Mouse (Mus musculus): ENCODE data around the gene Rsph9.
A peak's percentile ranks its signal among the peaks of the same experiment; 100 is the strongest.

Gene Rsph9

DNA sequence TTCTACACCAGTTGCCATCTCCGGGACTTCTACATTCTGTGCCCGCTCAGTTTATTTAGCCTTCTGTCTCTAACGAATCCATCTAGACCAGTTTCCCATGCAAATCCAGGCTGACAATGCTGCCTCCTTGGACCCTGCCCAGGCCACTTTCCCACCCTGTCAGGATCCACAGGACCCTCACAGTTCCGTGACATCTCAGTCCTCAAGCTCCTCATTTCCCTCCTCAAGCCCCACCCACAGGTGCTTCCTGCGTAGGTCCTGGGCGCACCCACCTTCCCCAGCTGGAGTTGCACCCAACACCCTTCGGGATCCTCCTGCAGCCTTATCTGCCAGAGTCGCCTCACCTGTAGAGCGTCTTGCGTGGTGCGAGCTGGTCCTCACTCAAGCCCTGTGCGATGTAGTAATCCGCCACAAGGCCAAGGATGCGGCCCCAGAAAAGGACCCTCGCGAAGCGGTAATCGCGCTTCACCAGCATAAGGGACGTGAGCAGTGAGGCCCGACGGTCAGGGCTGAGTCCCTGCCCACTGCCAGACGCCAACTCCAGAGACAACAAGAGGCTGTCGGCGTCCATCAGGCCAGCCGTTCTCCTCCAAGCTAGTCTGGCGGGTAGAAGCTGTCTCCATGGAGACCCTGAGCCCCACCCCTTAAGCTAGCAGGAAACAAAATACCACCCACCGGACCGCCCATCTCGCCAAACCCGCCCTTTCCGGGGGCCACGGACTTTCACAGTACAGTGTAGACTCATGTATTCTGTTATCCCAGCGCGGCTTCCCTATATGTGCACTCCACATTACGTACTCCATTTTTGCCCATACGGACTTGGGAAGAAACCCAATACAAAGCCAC lies at the start of gene Rsph9:
TSS of gene Rsph9 (minus strand) at position 639 of the 846 bp plus-strand sequence.
- peak; percentile 78 for DNase-seq (ENCODE audit: extremely low spot score, low spot score)

DNA sequence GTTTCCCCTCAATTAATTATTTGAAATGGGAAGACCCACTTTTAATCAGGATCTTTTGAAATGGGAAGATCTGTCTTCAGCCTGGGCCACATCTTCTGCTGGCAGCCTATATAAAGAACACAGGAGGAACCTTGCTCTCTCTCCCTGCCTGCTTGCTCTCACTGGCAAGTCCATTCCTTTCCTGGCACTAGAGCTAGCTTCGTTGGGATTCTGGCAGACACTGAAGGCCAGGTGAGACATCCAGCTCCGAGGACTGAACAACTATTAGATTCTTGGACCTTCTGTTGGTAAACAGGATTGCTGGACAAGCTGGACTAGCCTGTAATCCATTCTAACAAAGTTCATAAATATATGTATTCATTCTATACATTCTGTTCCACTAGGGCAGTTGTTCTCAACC lies 44.8 kb upstream of the Rsph9 start:
- DNase-seq (ENCODE audit: extremely low spot score, low spot score), result no peak

DNA sequence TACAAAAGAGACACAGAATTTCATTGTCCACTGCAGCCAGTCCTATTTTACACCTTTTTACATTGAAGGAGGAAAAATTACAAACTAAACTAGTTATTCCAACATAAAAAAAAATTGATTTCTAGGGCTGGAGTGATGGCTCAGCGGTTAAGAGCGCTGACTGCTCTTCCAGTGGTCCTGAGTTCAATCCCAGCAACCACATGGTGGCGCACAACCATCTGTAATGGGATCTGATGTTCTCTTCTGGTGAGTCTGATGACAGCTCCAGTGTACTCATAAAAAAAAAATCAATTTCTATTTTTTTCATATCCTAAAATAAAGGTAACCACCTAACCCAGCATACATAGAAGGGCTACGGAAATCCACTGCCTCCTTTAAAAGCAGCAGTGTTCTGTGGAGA lies 38.3 kb upstream of the Rsph9 start:
- no peak for DNase-seq (ENCODE audit: extremely low spot score, low spot score)

DNA sequence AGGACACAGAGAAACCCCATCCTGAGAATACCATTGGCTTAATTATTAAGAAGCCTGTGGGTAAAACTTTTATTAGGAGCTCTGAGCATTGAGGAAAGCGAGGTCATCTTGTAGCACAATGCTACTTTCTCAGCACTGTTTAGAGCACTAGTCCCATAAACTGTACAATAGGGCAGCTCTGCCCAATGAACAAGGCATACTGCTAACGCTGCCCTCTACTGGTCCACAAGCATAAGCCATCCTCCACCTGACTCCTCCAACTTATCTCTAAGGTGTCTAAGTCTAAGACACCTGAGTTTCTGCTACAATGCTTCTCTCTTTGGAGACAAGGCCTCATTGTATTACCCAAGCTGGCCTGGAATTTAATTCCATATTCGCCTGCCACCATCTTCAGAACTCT lies 26.5 kb upstream of the Rsph9 start:
- no peak for DNase-seq (ENCODE audit: extremely low spot score, low spot score)

DNA sequence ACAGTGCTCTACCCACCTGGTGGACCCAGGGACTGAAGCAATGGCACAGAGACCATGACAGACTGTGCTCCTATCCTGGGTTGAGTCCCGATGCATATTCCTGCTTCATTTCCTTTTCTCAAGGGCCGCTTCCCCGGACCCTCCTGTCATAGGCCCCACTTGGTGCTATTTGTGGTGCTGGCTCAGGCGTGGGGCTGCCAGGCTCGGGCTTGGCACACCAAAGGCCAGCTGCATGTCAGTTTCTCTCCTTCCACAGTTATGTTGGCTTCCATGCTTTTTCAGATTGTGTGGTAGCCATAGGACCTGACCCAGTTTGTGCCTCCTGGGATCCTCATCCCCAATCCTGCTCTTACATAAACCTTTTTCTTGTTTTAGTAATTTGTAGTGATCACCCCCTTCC lies 24.8 kb upstream of the Rsph9 start:
- DNase-seq (ENCODE audit: extremely low spot score, low spot score), result no peak

DNA sequence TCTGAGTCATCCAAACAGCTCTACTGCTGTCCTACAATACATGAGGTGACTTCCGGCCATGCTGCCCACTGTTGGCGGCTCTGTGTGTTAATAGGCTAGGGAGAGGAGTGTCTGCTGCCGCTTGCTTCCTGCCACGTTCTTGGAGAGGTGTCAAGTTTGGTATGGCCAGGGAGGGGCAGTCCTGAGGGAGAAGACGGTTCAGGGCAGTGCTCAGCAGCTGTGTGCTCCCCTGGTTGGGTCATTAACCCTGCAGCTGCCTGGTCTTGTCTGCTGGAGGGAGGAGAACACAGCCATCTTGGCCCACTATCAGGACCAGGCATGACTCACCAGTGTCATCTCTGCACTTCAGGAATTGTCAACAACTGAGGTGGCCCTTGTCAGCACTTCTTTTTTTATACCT lies 24.3 kb upstream of the Rsph9 start:
- DNase-seq (ENCODE audit: extremely low spot score, low spot score), result no peak

DNA sequence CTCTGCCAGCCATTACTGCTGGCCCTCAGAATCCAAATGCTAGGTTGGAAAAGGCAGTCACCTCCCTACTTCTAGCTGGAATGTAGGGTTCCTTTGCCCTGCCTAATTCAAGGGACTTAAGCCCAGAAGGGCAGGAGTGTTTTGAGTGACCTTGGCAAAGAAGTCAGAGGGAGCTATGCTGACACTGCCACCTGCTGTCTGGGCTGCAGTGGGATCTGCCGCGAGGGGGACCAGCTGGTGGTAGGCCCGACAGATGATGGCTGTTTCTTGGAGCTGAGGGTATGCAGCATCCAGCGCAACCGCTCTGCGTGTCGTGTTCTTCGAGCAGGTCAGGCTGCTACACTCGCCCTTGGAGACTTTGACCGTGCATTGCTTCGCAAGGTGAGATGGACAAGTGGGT lies 23.0 kb upstream of the Rsph9 start:
- DNase-seq (ENCODE audit: extremely low spot score, low spot score), result no peak

DNA sequence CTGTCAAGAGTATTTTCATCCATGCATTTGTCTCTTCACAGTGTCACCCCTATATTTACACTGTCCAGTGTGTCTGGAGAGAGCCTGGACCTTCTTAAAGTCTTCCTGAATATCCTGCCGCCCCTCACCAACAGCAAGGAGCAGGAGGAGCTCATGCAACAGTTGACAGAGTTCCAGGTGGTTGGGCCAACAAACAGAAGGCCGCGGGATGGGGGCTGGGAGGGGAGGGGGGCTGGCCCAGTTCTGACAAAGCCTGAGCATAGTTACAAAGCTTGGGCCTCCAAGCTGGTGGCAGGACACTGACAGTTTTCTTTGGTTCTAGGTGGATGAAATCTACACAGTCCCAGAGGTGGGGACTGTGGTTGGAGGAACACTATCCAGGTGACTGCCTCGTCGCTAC lies 22.3 kb upstream of the Rsph9 start:
- DNase-seq (ENCODE audit: extremely low spot score, low spot score), result no peak

DNA sequence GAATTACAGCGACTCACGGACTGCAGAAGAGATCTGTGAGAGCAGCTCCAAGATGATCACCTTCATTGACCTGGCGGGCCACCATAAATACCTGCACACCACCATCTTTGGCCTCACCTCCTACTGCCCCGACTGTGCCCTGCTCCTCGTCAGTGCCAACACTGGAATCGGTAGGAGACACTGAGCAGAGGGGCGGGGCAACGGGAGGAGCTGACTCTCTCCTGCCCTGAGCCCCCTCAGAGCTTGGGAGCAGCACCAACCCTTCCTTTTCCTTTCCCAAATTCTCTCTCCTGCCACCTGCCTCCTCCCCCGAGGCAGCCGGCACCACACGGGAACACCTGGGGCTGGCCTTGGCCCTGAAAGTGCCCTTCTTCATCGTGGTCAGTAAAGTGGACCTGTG lies 21.4 kb upstream of the Rsph9 start:
- DNase-seq (ENCODE audit: extremely low spot score, low spot score), result no peak

DNA sequence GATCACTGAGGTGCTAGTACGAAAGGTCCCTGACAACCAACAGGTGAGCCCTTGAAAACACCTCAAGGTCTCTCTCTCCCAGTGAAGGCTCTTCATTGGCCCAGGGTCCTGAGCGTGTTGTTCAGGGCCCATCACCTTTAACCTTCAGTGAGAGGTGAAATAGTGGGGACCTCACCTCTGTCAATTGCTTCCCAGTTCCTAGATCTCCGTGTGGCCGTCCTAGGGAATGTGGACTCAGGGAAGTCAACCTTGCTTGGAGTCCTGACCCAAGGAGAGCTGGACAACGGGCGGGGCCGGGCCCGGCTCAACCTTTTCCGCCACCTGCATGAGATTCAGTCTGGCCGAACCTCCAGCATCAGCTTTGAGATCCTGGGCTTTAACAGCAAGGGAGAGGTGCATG lies 20.8 kb upstream of the Rsph9 start:
- no peak for DNase-seq (ENCODE audit: extremely low spot score, low spot score)

DNA sequence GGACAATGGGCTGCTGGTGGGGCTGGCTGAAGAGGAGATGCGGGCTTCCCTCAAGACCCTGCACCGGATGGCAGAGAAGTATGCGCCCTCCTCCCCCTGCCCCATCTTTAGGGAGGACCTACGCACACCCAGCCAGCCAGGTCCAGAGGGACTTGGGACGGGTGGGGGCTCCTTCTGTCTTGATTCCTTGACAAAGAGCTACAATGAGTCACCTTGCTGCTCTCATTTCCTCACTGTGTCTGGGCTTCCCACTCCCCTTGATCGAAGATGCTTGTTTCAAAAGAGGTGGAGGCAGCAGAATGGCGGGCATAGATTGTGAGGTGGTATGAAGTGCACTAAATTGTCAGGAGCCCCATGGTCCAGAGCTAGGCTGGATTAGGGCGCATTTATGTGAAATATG lies 20.3 kb upstream of the Rsph9 start:
- DNase-seq (ENCODE audit: extremely low spot score, low spot score), result no peak

DNA sequence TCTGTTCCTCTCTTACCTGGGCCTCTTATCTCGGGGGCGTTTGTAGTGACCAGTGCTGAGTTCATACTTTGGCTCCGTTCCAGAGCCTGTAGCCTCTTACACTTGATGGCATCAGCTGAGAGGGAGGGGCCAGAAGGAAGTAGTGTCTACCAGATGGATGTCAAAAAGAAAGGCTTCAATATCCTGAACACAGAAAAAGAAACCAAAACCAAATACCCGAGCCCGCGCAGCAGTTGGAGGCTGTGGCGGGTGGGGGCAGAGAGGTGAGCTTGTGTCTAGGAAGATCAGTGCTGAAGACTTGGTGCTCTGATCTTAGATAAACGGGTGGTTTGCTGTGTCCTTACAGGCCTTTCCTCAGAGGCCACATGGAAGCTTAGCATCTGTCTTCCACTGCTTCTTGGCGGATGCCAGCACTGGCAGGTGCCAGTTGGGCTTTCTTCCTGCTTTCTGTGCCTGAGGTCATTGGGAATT lies 19.0 kb upstream of the Rsph9 start:
- DNase-seq (ENCODE audit: extremely low spot score, low spot score), result no peak

DNA sequence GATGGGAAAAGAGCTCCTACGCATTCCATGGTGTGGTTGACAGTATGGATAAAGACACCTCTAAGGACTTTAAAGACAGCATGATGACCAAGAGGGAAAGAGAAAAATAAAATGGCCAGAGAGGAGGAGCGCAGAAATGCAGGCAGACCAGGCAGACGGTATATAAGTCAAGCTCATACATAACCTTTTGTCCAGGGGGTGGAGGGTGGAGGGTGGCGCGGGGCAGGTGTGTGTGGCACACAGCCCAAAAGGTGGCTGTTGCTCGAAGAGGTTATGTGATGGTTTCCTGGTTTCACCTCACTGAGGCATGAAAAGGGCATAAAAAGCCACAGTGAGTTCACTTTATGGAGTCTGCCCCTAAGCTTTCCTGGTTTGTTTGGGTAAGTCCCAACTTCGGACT lies 18.5 kb upstream of the Rsph9 start:
- DNase-seq (ENCODE audit: extremely low spot score, low spot score), result no peak

DNA sequence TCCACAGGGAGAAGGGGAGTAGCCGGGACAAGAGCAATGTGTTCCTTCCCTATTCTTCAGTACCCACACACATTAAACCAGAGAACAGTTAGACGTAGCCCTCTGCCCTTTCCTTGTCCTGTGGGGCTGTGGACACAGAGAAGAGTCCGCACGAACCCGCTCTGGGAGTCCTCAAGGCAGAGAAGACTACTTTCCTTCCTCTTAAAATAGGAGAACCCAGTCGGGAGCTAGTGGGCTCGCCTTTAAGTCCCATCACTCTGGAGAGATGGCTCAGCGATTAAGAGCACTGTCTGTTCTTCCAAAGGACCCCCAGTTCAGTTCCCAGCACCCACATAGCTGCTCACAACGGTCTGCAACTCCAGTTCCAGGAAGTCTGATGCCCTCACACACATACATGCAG lies 17.7 kb upstream of the Rsph9 start:
- no peak for DNase-seq (ENCODE audit: extremely low spot score, low spot score)

DNA sequence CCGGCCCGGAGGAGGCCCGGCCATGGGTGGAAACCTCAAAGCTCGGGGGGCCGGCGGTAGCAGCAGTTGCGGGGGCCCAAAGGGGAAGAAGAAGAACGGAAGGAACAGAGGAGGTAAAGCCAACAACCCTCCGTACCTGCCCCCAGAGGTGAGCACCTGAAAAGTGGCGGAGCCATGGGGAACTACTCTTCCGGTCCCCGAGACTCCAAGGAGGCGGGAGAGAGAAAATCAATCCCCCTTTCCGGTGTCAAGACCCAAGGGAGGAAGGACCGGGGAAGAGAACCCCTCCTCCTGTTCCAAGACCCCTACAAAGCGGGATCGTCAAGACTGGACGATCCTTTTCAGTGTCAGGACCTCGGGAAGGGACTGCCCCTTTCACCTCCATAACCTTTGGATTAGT lies 17.2 kb upstream of the Rsph9 start:
- no peak for DNase-seq (ENCODE audit: extremely low spot score, low spot score)

DNA sequence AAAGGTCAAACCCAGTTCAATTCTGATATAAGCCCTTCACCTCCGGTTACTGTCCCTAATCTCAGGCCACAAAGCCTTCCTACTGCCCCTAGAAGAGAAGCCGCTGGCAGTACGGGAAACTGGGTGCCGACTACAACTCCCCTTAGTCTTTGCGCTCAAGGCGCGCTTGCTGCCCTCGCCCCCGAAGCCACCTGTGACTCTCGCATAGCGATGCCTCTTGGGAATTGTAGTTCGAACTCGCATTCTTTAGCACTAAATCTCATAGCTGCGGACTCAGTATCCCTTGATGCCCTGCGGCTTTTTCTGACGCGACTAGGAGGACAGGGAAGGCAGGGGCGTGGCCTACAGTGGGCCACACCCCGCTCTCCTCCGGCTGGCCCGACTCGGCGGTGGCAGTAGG lies 16.7 kb upstream of the Rsph9 start, which contains the start of gene Gtpbp2:
TSS of gene Gtpbp2 (plus strand) at position 347 of the 400 bp plus-strand sequence.
- DNase-seq (ENCODE audit: extremely low spot score, low spot score), result peak; percentile 91

DNA sequence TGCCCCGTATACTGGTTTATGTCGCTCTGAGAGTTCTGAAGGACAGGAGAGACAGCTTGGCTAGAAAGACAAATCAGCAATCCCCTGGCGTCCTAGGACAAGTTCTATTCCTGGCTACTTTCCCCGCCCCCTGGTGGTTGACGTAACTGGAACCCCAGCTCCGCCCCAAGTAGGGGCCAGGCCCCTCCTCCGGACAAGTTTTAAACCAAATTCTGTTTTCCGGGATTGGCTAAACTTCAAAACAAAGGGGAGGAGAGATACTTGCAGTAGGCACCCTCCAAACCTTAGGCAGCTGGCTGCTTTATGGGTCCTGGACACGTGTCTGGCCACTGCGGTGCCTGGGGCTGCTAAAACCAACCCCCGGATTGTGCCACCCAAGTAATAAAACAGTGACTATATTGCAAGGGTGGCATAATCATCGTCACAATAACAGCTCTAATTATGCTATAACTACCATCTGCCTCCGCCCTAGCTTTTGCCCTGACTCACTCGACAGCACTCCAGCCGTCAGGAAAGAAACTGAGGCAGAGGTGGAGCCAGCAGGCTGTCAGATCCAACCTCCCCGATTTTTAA lies 16.2 kb upstream of the Rsph9 start:
- DNase-seq (ENCODE audit: extremely low spot score, low spot score), result peak; percentile 82

DNA sequence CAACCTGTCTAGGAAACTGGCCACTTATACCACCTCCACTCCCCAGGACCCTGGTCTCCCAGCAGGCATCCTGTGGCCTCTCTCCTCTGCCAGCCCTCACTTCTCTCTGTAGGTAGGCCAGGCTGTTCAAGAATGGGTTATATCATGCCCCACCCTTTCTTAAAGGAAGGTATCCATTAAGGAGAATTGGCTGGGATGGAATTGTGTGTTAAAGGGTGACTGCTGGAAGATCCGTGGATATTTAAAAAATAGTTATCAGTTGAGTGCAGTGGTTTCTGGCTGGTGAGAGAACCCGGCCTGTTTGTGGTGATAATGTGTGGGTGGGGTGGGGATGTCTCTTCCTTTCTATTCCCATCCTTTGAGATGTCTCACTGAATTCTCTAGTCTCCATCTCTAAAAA lies 15.2 kb upstream of the Rsph9 start:
- no peak for DNase-seq (ENCODE audit: extremely low spot score, low spot score)

DNA sequence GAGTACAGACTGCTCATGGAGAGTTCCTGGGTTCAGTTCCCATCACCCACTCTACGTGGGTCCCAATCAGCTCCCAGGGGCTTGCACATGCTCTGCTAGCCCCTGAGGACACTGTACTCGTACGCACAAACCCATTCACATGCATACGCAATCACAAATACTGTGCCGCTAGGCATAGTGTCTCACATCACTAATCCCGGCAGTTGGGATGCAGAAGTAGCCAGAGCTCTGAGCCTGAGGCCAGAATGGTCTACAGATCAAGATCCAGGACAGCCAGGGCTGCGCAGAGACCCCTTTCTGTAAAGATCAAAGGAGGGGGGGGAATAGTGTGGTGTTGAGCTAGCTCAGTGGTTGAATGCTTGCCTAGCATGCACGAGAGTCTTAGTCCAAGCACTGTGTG lies 13.1 kb upstream of the Rsph9 start:
- no peak for DNase-seq (ENCODE audit: extremely low spot score, low spot score)

DNA sequence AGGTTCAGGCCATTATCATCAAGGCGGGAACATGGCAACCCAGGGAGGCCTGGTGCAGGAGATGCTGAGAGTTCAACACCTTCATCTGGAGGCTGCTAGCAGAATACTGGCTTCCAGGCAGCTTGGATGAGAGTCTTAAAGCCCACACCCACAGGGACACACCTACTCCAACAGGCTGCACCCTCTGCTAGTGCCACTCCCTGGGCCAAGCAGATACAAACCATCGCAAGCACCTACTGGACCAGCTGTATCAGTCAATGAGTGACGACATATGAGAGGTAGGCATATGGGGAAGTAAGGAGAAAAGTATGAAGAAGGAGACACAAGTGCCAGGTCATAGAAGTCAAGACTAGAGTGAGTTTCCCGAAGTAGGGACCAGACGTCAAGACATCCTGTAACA lies 12.7 kb upstream of the Rsph9 start:
- DNase-seq (ENCODE audit: extremely low spot score, low spot score), result no peak

DNA sequence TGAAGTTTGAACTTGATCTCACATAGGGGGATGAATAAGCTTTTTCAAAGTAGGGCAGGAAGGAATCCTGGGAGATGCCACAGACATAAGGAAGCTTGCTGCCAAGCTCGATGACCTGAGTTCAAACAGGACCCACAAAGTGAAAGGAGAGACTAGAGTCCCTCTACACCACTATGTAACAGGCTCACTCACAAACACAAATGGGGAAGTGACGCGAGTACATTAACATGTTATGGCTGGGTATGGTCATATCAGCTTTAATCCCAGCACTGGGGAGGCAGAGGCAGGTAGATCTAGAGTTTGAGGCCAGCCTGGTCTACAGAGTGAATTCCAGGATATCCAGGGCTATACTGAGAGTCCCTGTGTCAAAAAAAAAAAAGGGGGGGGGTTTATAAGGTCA lies 10.3 kb upstream of the Rsph9 start:
- DNase-seq (ENCODE audit: extremely low spot score, low spot score), result no peak

DNA sequence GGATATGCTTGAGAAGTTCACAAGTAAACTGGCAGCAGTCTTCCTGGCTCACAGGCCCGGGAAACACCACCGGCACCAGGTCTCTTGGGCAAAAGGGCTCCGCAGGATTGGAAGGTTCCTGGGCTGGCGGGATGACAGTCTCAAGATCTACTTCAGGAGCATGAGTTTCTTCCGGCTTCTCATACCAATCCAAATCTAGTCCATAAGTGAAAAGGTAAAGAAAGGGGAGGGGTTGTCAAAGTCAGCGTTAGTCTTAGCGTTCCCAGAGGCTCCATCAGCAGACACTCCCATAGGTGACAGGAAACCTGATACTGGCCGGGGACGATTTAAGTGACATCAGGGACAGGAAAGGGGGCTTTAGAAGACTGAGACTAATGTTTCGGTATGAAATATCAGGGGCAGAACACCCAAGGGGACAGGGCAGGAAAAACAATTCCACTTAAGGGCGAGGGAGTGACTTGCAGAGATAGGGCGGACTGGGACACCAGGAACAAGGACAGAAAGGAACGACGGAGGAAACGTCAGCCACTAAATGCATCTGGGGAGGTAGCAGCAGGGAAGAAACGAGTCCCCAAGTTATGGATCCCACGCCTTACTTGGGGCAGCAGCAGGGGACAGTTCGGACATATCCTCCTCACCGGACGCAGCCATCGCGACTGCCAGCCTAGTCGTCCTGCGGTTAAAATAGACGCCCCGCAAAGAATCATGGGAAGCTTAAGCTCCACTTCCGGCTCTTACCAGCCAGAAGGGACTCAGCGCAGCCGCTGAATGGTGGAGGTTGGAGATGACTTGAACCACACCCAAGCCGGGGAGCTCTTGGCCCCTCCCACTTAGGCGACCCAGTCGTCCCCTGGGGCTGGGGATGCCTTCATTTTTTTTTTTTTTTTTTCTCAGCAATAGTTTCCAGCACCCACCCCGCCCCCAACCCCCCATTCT lies 9.1 kb upstream of the Rsph9 start, which contains the start of gene Mad2l1bp:
TSS of gene Mad2l1bp (minus strand) at position 707 of the 936 bp plus-strand sequence.
- peak; percentile 79 for DNase-seq (ENCODE audit: extremely low spot score, low spot score)

Data from neural tube, embryonic 10.5 days (tissue).